Comparison of ENCODE assay signal across 16 mouse cellular contexts in genomic region chr16:88132919-88133318, GRCm38 (mm10).
DNase-seq lines count a peak whose midpoint lies in the region; TF ChIP-seq lines count a peak whose summit lies in the region.
"Had no signal": no experiment of that assay in that cellular context is flagged by ENCODE, and none has a peak within 500 bp of the region (broad histone marks: within the 10 kb centered on the region; RNA-seq: fewer than 3 reads in every experiment).

No protein-coding gene starts in this region.

- H3K27me3 ChIP-seq in CH12.LX (replicated peaks): no peaks in the 10 kb centered on the region
- H3K27me3 ChIP-seq: Patski had no signal

- TF ChIP-seq CTCF in CH12.LX (conservative IDR thresholded peaks at IDR 0.05 in 1 of 2, IDR thresholded peaks at IDR 0.05 in 1 of 2; ENCODE audit: low read depth in 2 of 2, low read length in 2 of 2): peak in 1 of 2 experiments; percentile 55; a peak in 2 of 4 replicates
- TF ChIP-seq CTCF in left cerebral cortex, adult 2 months (IDR thresholded peaks at IDR 0.05): no peak

- no peaks in the 10 kb centered on the region for H3K79me2 ChIP-seq in CH12.LX (replicated peaks; ENCODE audit: control insufficient read depth, extremely low read depth, insufficient read depth, poor library complexity, severe bottlenecking)

- no peak for TF ChIP-seq EP300 in CH12.LX (IDR thresholded peaks at IDR 0.05; ENCODE audit: low read length)

- TF ChIP-seq RAD21 in CH12.LX (IDR thresholded peaks at IDR 0.05; ENCODE audit: low read depth, low read length): peak; percentile 52

- no peak overlapping the region for H3K9ac ChIP-seq in CH12.LX (ENCODE audit: insufficient read depth, low read depth)

- dilution Hi-C loops in CH12.LX (cut with MboI; ENCODE audit: extremely low pct_ligation_motif_present, extremely low pct_unique_long_range_greater_than_20kb, low sequenced_read_pairs): no loop called here

- no peak overlapping the region for H3K4me2 ChIP-seq in CH12.LX (ENCODE audit: insufficient read depth, low read depth, poor library complexity, severe bottlenecking)

- peak; percentile 35 for DNase-seq in CH12.LX (ENCODE audit: extremely low read depth)
- DNase-seq in left cerebral cortex, adult 2 months (ENCODE audit: extremely low spot score in 1 of 2, low spot score in 2 of 2): no peak
- DNase-seq: adrenal gland, adult 2 months; adrenal gland, adult 8-10 months; adrenal gland, postnatal 10 days; adrenal gland, postnatal 14 days; adrenal gland, postnatal 25 days; adrenal gland, postnatal 36 days; B cell, adult 2 months; cerebellum, adult 11 months; cerebellum, adult 11-12 months; cerebellum, adult 18-20 months; cerebellum, adult 2 months; cerebellum, adult 8-10 months had no signal

- peaks cover 3% of the 10 kb centered on the region for H3K9me3 ChIP-seq in CH12.LX (replicated peaks; ENCODE audit: low read length)

- no peak overlapping the region for H3K4me3 ChIP-seq in CH12.LX (replicated peaks in 1 of 3; ENCODE audit: low read depth in 2 of 3, low read length in 2 of 3, poor library complexity in 1 of 3)
- no peak overlapping the region for H3K4me3 ChIP-seq in left cerebral cortex, adult 2 months

- no peaks in the 10 kb centered on the region for H3K36me3 ChIP-seq in CH12.LX (replicated peaks in 1 of 2; ENCODE audit: control insufficient read depth in 1 of 2, insufficient read depth in 1 of 2, low read length in 1 of 2)
- H3K36me3 ChIP-seq: G1E had no signal

- intact Hi-C loops in left cerebral cortex, adult 2 months (cut with DNase I): no loop called here

- no peak overlapping the region for H3K27ac ChIP-seq in CH12.LX (ENCODE audit: insufficient read depth, low read depth)
- H3K27ac ChIP-seq in left cerebral cortex, adult 2 months: no peak overlapping the region

- in situ Hi-C loops in CH12.LX (cut with MboI; ENCODE audit: low pct_ligation_motif_present, low pct_unique_long_range_greater_than_20kb, low sequenced_read_pairs): loop anchor here (10.0 kb wide), 1 partner anchor 288 kb away; no protein-coding TSS in a partner anchor

- TF ChIP-seq POLR2A in CH12.LX (IDR thresholded peaks at IDR 0.05; ENCODE audit: low read depth, low read length): no peak

- H3K4me1 ChIP-seq in CH12.LX (ENCODE audit: control insufficient read depth in 1 of 2, insufficient read depth in 2 of 2): peaks cover 8 to 26% of the 10 kb centered on the region in 2 experiments; a peak in 3 of 4 replicates

TF ChIP-seq in CH12.LX, 34 proteins besides CTCF, POLR2A, EP300 and RAD21:
- TF ChIP-seq MAX (IDR thresholded peaks at IDR 0.05; ENCODE audit: low read length) (no peak), SMC3 (IDR thresholded peaks at IDR 0.05; ENCODE audit: low read depth, low read length) (peak; percentile 58)
